Mouse (Mus musculus) urinary bladder, postnatal 10 days (tissue): ENCODE measurements around the gene Ifna9.
A peak's percentile ranks its signal among the peaks of the same experiment; 100 is the strongest.
"Not testable (repeated sequence)": the region's sequence is repeated elsewhere in the genome, so short reads cannot be mapped to it uniquely, and the experiment has no call there.

Experiments
- DNase-seq: peaks from one replicate; pipeline ENCODE4 v3.0.0; 2022; ENCODE audit warnings: low spot score

The Ifna9 gene

DNA sequence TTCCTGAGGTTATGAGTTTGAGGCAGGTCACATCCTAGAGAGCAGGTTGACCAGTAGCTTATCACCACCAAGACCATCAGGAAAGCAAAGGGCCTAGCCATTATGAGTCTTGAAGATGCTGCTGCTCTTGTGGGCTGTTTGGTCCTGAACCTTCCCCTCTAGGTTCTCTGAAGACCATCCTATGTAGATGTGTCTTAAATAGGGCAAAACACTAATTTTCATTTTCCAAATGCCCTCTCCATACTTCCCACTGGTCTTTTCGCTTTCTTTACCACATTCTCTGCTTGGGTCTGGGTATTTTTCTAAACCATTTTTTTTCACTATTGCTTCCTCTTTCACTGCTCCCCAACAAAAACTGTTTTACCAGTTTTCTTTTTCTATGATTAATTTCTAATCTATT, at the start of gene Ifna9:
TSS of gene Ifna9 (minus strand) at position 101 of the 400 bp plus-strand sequence.
- DNase-seq, result no peak

DNA sequence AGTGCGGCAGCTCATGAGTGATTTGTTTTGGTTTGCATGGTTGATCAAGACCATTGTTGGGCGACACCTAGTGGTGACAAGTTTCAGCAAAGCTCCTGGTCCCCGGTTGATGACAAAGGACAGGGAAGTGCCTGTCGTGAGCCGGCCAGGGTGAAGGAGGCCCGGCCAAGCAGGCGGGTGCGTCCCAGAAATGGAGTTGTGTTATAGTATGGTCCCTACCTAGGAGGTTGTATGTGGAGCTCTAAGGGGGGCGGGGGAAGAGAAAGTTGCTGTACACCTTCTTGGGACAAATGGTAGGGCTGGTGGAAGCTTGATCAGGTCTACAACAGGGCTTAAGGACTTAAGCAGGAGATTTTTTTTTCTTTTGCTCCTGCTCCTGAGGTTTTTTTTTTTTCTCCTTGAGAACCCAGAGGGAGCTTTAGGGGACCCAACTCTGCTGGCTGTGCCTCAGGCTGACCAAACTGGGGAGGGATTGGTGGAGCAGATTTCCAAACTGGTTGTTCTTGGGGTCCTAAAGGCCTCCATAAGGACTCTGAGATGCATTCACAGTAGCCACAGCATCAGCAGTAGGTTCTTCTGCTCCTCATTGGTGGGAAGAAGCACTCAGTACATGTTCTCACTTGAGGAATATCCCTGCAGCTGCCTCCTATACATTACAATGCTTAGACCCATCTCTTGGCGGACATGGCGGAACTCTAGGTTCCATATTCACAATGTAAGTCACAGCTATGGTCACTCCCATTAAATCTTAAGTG, 49.1 kb upstream of the Ifna9 start:
- DNase-seq, result peak; percentile 83

DNA sequence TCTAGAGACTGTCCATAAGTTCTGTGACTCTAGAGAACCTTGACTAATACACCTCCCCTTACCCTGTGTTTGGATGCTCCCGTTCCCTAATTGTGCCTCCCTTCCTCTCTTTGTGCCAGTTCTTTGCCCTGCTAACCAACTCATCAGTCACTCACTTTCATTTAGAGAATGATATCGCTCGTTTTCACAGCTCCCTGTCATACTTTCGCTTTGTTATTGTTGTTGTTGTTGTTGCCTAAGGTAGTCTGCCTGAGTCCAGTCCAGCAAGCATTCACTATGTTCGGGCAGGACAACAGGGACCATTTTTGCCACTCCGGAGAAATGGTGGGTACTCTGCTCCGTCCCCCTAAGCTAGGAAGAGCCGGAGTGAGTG, 48.5 kb upstream of the Ifna9 start:
- DNase-seq, result no peak

DNA sequence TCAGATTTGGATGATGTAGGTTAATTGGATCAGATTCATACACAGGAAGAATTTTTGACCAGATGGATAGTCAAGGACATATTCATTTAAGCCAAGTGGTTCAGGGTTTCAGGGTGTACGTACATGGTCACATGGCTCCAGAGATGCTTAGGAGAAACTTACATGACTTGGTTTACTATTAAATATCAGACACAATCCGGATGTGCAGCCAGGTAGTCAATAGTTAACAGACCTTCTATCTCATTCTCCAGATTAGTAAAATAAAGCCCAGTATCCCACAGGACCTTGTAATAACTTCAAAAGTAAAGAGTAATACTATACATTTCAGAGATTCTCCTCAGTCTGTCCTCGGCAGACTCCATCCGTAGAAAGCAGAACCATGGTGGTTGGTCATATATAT, 42.1 kb upstream of the Ifna9 start, which contains the start of gene C87499:
TSS of gene C87499 (minus strand) at position 101 of the 400 bp plus-strand sequence.
- DNase-seq, result no peak

DNA sequence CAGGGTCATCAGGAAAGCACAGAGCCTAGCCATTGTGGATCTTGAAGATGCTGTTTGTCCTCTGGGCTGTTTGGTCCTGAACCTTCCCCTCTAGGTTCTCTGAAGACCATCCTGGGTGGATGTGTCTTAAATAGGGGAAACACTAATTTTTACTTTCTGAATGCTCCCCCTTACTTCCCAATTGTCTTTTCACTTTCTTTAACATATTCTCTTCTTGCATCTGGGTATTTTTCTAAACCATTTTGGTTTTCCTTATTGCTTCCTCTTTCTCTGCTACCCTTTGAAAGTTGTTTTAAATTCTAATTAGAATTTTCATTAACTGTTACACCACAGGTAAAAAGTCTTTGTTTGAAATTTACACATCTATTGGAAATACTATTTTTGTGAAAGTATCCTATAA, 11.1 kb upstream of the Ifna9 start, which contains the start of gene Ifna12:
TSS of gene Ifna12 (minus strand) at position 101 of the 400 bp plus-strand sequence.
- no peak for DNase-seq

DNA sequence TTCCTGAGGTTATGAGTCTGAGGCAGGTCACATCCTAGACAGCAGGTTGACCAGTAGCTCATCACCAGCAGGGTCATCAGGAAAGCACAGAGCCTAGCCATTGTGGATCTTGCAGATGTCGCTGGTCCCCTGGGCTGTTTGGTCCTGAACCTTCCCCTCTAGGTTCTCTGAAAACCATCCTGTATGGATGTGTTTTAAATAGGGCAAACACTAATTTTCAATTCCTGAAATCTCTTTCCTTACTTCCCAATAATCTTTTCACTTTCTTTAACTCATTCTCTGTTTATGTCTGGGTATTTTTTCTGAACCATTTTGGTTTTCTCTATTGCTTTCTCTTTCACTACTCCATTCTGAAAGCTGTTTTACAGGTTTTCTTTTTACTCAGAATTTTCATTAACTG, 20.5 kb downstream of the Ifna9 start, which contains the start of gene Ifna14:
TSS of gene Ifna14 (minus strand) at position 101 of the 400 bp plus-strand sequence.
- no peak for DNase-seq

DNA sequence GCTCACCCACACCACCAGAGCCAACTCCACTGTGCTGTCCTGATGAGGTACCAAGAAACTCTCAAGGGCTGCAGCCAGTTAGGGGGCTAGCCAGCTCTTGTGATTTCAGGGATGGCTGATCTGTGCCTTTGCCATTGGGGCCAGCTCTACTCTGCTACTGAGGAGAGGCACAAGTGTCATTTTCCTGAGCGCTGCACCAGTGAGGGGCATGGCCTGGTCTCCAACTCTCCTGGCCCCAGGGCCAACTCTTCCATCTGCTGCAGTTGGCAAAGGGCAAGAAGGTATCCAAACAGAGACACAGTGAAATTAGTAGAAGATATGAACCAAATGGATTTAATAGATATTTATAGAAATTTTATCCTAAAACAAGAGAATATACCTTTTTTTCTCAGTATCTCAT, 30.4 kb downstream of the Ifna9 start:
- no peak for DNase-seq

DNA sequence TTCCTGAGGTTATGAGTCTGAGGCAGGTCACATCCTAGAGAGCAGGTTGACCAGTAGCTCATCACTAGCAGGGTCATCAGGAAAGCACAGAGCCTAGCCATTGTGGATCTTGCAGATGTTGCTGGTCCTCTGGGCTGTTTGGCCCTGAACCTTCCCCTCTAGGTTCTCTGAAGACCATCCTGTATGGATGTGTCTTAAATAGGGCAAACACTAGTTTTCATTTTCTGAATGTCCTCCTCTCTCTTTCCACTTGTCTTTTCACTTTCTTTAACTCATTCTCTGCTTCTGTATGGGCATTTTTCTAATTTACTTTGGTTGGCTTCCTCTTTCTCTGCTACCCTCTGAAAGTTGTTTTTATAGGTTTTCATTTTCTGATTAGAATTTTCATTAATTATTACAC, 34.0 kb downstream of the Ifna9 start, which contains the start of gene Ifna15:
TSS of gene Ifna15 (minus strand) at position 101 of the 400 bp plus-strand sequence.
- not testable (repeated sequence) for DNase-seq

DNA sequence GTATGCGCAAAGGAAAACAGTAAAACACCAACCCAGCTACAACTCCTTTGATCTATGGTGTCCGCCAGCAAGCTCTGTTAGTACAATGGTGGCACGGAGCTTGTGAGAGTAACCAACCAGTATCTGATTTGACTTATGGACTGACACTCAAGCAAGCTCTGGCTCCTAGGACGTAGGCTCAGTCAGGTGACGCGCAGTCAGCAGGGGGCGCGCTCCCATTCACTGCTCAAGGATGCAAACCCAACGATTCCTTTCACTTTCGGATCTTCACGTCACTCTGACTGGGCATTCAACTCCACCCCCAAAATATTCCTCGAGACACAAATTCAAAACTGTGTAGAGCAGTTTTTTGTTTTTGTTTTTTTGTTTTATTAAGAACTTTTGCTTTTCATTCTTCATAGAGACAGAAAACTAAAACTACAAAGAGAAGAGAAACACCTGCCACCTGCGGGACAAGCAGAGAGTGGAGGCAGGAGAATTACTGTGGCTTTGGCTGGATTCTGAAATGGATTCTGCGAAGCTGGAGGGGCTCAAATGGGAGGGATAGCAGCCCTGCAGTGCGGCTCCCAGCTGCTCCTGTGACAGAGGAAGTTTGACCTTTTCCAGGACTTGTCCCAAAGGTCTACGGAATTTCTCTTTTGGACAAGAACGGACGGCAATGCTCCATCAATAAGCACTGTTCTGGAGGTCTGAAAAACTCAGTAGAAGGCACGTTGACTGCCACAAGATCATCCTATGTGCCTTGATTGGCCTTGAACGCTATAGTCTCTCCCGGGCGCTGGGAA, 41.8 kb downstream of the Ifna9 start:
- no peak for DNase-seq

DNA sequence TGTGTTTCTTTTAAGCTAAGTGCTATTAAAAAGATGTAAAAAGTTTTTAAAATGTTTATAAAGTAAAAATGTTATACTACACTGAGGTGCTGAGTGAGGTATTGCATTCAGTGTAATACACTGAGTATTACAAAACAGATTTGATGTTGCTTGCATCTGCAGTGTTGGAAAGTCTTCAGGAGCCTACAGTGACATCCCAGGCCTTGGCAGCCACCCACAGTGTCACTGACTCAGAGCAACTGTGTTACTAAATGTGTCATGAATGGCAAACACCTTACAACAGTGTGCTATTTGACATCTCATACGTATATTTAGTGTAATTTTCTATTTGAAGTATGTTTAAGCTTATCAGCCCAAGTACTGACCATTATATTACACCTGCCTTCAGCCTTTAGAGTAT, 44.2 kb downstream of the Ifna9 start:
- DNase-seq, result no peak

DNA sequence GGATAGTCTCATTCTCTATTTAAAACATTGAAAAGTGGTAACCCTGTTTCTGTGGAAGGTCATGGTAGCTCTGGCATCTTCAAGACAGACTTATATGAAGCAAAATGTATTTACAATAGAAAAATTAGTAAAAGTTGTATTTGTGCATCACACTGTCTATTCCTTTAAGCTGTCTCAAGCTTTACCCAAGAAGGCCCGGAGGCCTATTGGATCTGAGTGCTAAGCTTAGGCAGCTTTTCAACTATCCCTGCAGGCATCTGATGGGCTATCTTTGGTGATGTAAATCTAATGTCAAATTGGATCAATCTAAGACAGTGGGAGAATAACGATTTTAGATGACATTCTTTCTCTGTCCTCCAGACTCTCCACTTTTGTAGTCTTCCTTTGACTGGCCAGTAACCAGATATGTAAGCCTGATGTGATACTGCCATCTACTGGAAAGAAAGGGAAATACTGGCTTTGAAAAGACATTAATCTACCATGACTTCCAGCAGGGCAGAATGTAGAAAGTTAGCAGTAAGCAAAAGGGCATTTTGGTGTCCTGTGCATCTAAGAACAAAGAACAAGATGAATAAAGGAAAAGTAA, 48.4 kb downstream of the Ifna9 start:
- DNase-seq, result no peak
